Mouse (Mus musculus): ENCODE measurements at regions not wholly inside any gene's neighbourhood (a gene's known extent, or its start where the extent isn't known, plus 50 kb on each side); places are given as distances from the start of the nearest gene placed in this dataset.
"Not testable (repeated sequence)": the region's sequence is repeated elsewhere in the genome, so short reads cannot be mapped to it uniquely, and the experiment has no call there.

DNA sequence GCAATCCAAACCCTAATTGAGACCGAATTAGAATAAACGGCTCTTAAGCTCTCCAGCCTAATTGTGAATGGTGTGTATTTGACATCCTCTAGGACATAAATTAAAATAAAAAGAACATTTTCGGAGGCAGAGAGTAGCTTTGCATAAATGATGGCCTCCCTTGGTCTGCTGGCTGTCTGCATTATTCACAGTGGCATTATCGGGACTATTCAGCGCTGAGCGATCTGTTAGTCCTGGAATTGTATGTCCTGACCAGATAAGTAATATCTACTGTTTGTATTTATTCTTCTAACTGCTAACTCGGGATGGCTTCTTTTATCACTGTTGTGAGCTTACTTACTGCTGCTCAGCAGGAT is 299.6 kb downstream of the Chl1 start:
- no peak for DNase-seq (ENCODE audit: low spot score)

- DNase-seq (ENCODE audit: low spot score), result no peak
Measured at GRCm38 (mm10) chr6:103810342-103811001, 300.1 kb downstream of the Chl1 start.

GRCm38 (mm10) chr6:103816396-103816795 is 306.0 kb downstream of the Chl1 start:
- DNase-seq (ENCODE audit: low spot score), result not testable (repeated sequence)

GRCm38 (mm10) chr6:103826042-103826441 is 315.7 kb downstream of the Chl1 start:
- DNase-seq (ENCODE audit: low spot score), result no peak

DNA sequence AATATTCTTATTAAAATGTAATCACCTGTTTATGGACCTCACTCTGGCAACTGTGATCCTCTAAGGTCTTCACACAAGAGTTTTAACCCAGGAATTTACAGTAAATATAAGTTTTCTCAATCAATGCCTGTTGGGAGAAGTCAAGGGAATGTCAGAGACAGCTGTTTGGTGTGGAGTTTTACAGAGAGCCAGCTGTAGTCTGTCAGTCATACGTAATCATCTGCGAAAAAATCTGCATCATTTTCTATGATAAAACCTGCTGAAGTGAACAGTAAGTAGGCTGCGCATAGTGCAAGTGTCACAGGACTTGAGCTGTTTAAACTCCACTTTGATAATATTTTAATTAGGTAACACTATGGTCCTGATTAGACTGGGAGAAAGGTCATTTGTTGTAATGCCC is 317.2 kb downstream of the Chl1 start:
- no peak for DNase-seq (ENCODE audit: low spot score)

GRCm38 (mm10) chr6:103828866-103829265 is 318.5 kb downstream of the Chl1 start:
- no peak for DNase-seq (ENCODE audit: low spot score)

- DNase-seq (ENCODE audit: low spot score), result no peak
Measured at GRCm38 (mm10) chr6:103832301-103832700, 321.9 kb downstream of the Chl1 start.

DNA sequence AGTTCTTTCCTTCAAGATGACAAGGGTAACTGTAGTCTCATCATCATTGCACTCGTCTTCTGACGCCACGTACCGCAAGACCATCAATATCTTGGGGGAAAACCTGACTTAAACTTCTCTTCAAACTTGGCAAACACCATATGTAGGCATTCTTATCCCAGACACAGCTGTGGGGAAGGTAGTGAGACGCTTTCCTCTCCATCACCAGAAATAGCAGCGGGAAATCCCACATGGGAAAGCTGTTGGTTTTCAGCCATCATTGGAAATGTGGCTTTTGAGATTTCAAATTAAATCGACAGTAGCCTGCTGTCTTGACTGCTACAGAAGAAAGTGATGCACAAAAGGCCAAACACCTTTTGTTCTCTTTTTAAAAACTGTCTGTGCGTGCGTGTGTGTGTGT is 322.4 kb downstream of the Chl1 start:
- DNase-seq (ENCODE audit: low spot score), result no peak

DNA sequence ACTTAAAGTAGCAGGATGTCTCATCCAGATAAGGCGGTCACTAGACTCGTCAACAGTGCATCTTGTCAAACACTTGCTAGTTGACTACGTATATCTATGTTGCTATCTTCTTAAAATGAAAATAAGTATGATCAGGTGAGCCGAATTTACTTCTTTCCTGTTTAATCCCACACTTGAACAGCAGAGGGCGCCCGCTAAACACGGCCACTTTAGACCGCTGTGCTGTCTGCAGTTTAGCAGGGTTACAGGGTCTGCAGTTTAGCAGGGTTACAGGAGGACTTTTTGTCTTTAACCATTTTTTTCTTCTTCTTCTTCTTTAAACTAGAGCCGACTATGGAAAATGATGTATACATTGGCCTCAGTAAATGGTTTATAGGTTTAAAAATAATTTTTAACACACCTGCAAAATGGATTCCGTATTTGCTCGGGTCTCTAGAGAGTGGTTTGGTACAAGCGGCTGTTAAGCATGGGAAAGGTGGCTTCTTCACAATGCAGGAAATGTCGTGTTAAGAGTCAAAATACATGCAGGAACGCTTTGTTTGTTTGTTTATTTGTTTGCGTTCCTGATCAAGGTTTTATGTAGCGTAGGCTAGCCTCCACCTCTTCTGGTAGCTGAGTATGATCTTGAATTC is 323.2 kb downstream of the Chl1 start:
- peak; percentile 38 for DNase-seq (ENCODE audit: low spot score)

DNA sequence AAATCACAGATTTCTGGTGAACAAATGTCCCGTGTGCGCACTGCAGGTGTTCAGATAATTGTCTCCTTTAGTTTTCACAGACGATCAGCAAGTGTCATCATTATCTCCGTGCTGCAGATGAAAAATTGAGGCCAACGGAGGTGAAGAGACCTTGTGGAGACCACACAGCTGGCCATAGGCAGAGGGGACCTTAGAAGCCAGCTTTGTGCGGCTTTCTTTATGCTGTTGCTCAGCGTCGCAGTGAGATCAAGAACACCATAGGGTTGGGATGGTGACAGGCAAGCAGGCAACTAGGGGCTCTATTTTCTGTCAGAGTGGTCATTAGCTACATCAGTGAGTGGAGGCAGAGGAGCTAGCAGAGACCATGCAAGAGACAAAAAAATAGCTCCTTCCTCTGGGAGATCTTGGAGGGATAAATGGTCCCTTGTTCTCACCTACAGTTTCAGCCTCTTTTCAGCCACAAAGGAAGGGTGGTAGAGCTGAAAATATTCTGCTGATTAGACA is 324.4 kb downstream of the Chl1 start:
- DNase-seq (ENCODE audit: low spot score), result no peak

GRCm38 (mm10) chr6:103859787-103860186 is 349.4 kb downstream of the Chl1 start:
- no peak for DNase-seq (ENCODE audit: low spot score)

DNA sequence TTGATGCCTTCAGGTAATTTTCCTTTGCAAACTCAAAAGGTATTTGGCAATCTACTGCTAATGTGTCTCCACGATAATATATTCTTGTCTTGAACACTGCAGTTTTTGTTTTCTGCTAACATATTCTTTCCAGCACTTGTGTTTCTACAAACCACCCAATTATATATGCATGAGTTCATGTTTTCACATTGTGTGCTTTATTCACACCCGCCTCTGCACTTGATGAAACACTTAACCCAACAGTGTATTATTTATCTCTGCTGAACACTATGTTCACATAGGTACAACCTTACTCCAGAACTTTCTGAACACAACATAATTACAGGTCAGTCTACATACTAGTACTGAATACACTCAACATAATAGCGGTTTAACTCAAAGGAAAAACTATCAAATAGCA is 383.1 kb downstream of the Chl1 start:
- no peak for DNase-seq (ENCODE audit: low spot score)

DNA sequence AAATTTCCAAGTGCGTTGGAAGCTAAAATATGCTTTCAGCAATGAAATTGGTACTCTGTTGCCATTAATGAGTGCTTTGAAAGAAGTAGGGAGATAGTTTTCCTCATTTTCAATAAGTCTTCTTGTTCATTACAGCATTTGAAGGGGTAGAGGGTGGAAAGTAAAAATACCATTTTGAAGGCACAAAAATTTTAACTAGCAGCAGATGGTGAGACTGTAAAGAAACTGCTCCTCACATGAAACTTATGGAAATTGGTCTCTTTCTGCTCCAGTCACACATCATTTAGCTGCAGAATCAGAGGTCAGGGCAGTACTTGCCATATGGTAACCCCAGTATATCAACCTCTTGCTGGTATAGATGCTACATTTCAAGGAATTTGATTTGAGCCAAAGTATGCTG is 414.1 kb downstream of the Chl1 start:
- no peak for DNase-seq (ENCODE audit: low spot score)

- DNase-seq (ENCODE audit: low spot score), result no peak
Measured at GRCm38 (mm10) chr6:103927094-103927493, 416.7 kb downstream of the Chl1 start.

DNA sequence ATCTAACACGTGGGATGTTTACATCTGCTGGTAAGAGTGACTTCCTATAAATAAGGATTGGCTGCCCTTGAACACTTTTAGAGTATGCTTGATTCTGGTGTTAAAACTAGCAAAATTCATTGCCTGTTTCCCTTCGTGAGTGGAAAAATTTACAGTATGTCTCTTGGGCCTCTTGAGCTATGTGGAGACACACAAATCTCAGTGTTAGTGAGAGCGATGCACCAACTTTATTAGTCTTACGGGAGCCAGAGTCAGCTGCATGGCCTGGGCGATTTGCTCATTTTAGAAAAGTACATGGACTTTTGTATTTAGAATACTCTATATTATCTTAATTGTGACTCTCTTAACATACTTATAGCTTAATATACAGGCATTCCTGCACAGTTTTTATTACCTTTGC is 430.0 kb downstream of the Chl1 start:
- DNase-seq (ENCODE audit: low spot score), result no peak

- DNase-seq (ENCODE audit: low spot score), result no peak
Measured at GRCm38 (mm10) chr6:103944361-103944760, 434.0 kb downstream of the Chl1 start.

- no peak for DNase-seq (ENCODE audit: low spot score)
Measured at GRCm38 (mm10) chr6:103947474-103947873, 437.1 kb downstream of the Chl1 start.

- DNase-seq (ENCODE audit: low spot score), result no peak
Measured at GRCm38 (mm10) chr6:103953134-103953771, 442.9 kb downstream of the Chl1 start.

DNA sequence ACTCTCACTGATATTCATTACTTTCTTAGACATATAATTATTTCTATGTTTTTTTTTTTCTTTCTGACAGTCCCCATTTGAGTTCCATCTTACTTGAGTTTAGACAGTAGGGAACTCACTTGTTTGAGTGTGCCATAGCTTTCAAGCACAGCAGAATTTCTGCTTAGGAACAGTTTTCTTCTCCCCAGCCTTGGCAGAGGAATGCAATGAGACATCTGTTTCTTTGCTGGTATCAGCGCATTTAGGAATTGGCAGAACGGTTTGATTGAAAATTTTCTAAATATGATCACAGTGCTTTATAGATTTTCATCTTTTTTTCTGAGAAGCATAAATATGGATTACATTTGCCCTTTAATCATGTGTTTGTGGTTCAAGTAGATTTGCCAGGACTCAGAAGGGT is 448.6 kb downstream of the Chl1 start:
- DNase-seq (ENCODE audit: low spot score), result no peak

DNA sequence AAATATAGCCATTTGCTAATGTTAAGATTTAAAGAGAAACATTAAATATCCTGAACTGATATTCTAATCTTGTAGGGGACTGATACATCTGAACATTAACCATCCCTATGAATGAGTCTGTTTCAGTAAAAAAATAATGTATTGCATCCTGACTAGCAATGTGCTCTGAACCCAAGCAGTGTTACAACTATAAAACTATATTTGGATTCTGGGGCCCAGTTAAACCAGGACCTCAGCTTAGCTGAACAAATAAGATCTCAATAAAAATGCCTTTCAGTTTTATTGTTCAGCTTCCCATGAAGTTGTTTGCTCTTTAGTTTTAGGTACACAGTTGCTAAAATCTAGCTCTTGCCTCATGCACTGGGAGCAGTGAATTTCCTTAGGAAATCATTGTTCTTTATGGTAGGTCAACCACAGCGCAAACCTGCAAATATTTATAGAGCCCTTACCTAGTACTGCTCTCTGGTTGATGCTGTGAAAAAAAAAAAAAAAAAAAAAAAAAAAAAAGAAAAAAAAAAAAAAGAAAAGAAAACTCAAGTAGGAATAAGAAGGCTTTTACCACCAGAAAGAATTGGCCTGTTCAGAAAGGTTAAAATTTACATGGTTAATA is 457.5 kb downstream of the Chl1 start:
- DNase-seq (ENCODE audit: low spot score), result no peak

- DNase-seq (ENCODE audit: low spot score), result no peak
Measured at GRCm38 (mm10) chr6:103999186-103999585, 488.8 kb downstream of the Chl1 start.

DNA sequence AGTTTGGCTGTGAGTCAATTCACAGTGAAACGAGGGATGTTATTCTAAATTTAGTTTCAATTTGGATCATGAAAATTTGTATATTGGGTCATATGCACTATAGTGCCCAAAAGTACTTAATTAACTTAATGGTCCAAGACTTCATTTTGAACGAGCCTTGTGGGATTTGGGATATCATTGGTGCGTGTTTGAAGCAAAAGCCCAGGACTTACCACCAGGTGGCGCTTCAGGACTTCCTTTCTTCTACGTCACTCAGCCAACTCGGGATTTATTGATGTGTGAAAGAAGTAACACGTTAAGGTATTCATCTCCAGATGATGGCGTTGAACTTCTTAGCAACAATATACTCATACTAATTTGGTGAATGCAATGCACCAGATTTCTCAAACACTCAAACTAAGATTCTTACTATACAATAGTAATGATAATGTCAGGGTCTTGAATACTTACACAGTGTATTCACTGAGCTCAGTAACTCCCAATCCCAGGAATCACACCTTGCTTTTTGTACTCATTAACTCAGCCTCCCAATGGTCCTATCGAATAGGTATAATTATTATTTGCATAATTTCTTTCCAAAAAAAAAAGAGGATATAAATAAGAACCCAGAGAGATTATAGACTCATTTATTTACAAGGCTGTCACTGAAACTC is 464.0 kb upstream of the Cntn6 start:
- peak; percentile 68 for DNase-seq (ENCODE audit: low spot score)

DNA sequence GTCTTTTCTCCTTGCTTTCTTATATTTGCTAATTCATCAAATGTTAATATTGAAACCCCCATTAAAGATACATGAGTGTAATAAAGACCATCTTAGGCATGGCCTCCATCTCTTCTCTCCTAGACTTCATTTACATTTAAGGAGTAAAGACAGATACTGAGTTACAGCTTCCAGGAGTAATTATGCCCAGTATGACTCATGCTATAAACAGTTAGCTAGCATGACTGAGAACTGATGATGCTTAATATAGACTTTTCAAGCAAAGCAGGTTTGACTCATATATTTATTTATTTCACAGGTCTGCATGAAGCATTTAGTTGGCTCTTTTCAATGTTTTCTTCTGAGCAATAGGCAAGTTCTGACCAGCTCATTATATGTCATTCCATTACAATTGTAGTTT is 453.7 kb upstream of the Cntn6 start:
- DNase-seq (ENCODE audit: low spot score), result no peak

Measured in urinary bladder, postnatal 25 days (tissue).